Mouse (Mus musculus) erythroblast, embryonic 14.5 days (primary cell): ENCODE data around the gene Gm42715.

Experiments used
- GATA1 ChIP-seq: IDR thresholded peaks from 2 replicates; pipeline ENCODE4 v1.6.1; 2012; ENCODE audit warnings: low read length, inconsistent platforms, mixed read lengths
- TAL1 ChIP-seq: IDR thresholded peaks from 3 replicates; pipeline ENCODE4 v1.6.1; 2012; ENCODE audit warnings: low read length, inconsistent platforms, mixed read lengths

DNA sequence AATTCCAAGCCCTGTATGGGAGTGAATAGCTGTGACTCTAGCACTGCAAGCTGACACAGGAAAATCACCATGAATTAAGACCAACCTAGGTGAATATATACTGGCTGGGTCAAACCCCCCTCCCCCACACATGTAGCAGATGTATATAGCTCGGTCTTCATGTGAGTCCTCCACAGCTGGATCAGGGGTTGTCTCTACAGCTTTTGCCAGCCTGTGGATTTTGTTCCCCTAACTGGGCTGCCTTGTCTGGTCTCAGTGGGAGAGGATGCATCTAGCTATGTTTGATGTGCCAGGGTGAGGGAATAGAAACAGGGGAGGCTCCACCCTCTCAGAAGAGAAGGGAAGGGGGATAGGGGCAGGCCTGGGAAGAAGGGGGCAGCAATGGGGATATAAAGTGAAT, 97.0 kb downstream of the Gm42715 start:
- no peak for TF ChIP-seq GATA1
- TF ChIP-seq TAL1: no peak
